Mouse (Mus musculus) bone marrow macrophage, adult 2 months (primary cell): Measurements from ENCODE around the gene Ifnk.

ENCODE experiments used
- CTCF ChIP-seq: IDR thresholded peaks from 2 replicates; pipeline ENCODE4 v1.5.1; 2012; ENCODE audit warnings: low read depth, mild to moderate bottlenecking, low read length, moderate library complexity
- POLR2A ChIP-seq: IDR thresholded peaks from 2 replicates; pipeline ENCODE4 v1.6.1; 2012; ENCODE audit warnings: mild to moderate bottlenecking, low read depth, low read length, borderline replicate concordance

DNA sequence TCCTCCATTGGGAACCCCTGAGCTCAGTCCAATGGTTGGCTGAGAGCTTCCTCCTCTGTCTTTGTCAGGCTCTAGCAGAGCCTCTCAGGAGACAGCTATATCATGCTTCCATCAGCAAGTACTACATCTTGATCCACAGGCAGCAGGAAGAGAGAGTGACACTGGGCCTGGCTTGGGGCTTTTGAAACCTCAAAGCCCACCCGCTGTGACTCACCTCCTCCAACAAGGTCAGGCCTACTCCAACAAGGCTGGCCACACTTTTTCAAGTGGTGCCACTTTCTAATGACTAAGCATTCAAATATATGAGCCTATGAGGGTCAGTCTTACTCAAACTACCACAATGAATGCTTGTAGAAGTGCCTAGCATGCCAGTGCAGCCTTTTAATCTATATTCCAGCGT is 20.6 kb downstream of the Ifnk start:
- TF ChIP-seq CTCF (no peak), POLR2A (no peak)
